Comparison of ENCODE assay signal across 16 mouse cellular contexts in genomic region chr11:53691979-53692378, GRCm38 (mm10). TPM values are rescaled to one million over a fixed set of nuclear protein-coding genes. Genes with fewer than 3 reads are reported as not detected.
DNase-seq lines count a peak whose midpoint lies in the region; ATAC-seq lines count a peak whose summit lies in the region.
"Had no signal": no experiment of that assay in that cellular context is flagged by ENCODE, and none has a peak within 500 bp of the region (broad histone marks: within the 10 kb centered on the region; RNA-seq: fewer than 3 reads in every experiment).

No protein-coding gene starts in this region.

- H3K36me3 ChIP-seq in hindbrain, embryonic 16.5 days (ENCODE audit: control insufficient read depth, insufficient read depth, low read length) = no peaks in the 10 kb centered on the region; the same call in 1 of the 2 replicates
- H3K36me3 ChIP-seq in midbrain, embryonic 11.5 days (ENCODE audit: control insufficient read depth, insufficient read depth, low read length) = no peaks in the 10 kb centered on the region

- no peaks in the 10 kb centered on the region for H3K4me1 ChIP-seq in hindbrain, embryonic 16.5 days (ENCODE audit: control insufficient read depth, insufficient read depth, low read depth, low read length)
- no peaks in the 10 kb centered on the region for H3K4me1 ChIP-seq in midbrain, embryonic 11.5 days (ENCODE audit: control insufficient read depth, insufficient read depth, low read length)
- H3K4me1 ChIP-seq: kidney, embryonic 15.5 days; limb, embryonic 13.5 days; megakaryocyte, embryonic 14.5 days had no signal

- H3K9ac ChIP-seq in hindbrain, embryonic 16.5 days (ENCODE audit: low read depth, low read length) = no peak overlapping the region
- no peak overlapping the region for H3K9ac ChIP-seq in midbrain, embryonic 11.5 days (ENCODE audit: low read length)
- H3K9ac ChIP-seq: kidney, embryonic 15.5 days; limb, embryonic 13.5 days had no signal

- 31% methylated on average over 10 of the region's 10 CpGs for WGBS in hindbrain, embryonic 16.5 days
- 55% methylated on average over 10 of the region's 10 CpGs for WGBS in midbrain, embryonic 11.5 days

- ATAC-seq in hindbrain, embryonic 16.5 days = no peak
- no peak for ATAC-seq in midbrain, embryonic 11.5 days (ENCODE audit: low FRiP score)
- ATAC-seq in megakaryocyte-erythroid progenitor cell, adult 5-6 weeks (replicated peaks; ENCODE audit: low FRiP score, low TSS enrichment, poor library complexity, severe bottlenecking) = no peak

- peak; percentile 44 for DNase-seq in embryo, embryonic 10 days (ENCODE audit: low spot score)
- DNase-seq in embryo, embryonic 9.5 days (ENCODE audit: extremely low spot score) = no peak
- DNase-seq in layer of hippocampus, postnatal 10 days (ENCODE audit: low spot score in 2 of 2) = peak; percentile 25 to 45
- DNase-seq in layer of hippocampus, adult 8-10 months (ENCODE audit: low spot score in 2 of 2) = no peak
- DNase-seq in midbrain, embryonic 11.5 days (ENCODE audit: low spot score, missing footprints) = peak; percentile 89
- DNase-seq in thymus, postnatal 25 days = no peak
- DNase-seq: cerebellum, adult 18-20 months; gastrocnemius, adult 2 months; thymus, postnatal 36 days had no signal

- no peaks in the 10 kb centered on the region for H3K9me3 ChIP-seq in hindbrain, embryonic 16.5 days (ENCODE audit: control insufficient read depth, low read length)
- no peaks in the 10 kb centered on the region for H3K9me3 ChIP-seq in midbrain, embryonic 11.5 days (ENCODE audit: control insufficient read depth, low read length)
- H3K9me3 ChIP-seq: G1E; kidney, embryonic 15.5 days; limb, embryonic 13.5 days; megakaryocyte, embryonic 14.5 days had no signal

- no peak overlapping the region for H3K27ac ChIP-seq in hindbrain, embryonic 16.5 days (ENCODE audit: low read depth, low read length)
- H3K27ac ChIP-seq in midbrain, embryonic 11.5 days (ENCODE audit: low read depth, low read length) = no peak overlapping the region
- H3K27ac ChIP-seq: gastrocnemius, adult 2 months; kidney, embryonic 15.5 days; limb, embryonic 13.5 days had no signal

- no peak overlapping the region for H3K4me3 ChIP-seq in hindbrain, embryonic 16.5 days (ENCODE audit: low read length)
- no peak overlapping the region for H3K4me3 ChIP-seq in midbrain, embryonic 11.5 days (ENCODE audit: low read depth, low read length)
- H3K4me3 ChIP-seq: gastrocnemius, adult 2 months; kidney, embryonic 15.5 days; limb, embryonic 13.5 days; megakaryocyte, embryonic 14.5 days had no signal

- H3K4me2 ChIP-seq in hindbrain, embryonic 16.5 days (ENCODE audit: low read length) = peak overlapping the region; percentile 29; the same call in 1 of the 2 replicates
- H3K4me2 ChIP-seq in midbrain, embryonic 11.5 days = no peak overlapping the region
- H3K4me2 ChIP-seq: kidney, embryonic 15.5 days; limb, embryonic 13.5 days had no signal

- H3K27me3 ChIP-seq in hindbrain, embryonic 16.5 days (replicated peaks; ENCODE audit: control insufficient read depth, insufficient read depth, low read length) = no peaks in the 10 kb centered on the region
- no peaks in the 10 kb centered on the region for H3K27me3 ChIP-seq in midbrain, embryonic 11.5 days (ENCODE audit: control insufficient read depth, insufficient read depth, low read length)
- H3K27me3 ChIP-seq: kidney, embryonic 15.5 days; limb, embryonic 13.5 days; megakaryocyte, embryonic 14.5 days had no signal

RNA-seq across cellular contexts. Expression of gene Rad50, which starts 15.1 kb away (rescaled TPM):
- total RNA-seq in layer of hippocampus, postnatal 10 days (2021) = 10 to 100 TPM in 1 of 2 experiments, 1 to 10 TPM in 1; 9.5 to 10.1 TPM
- total RNA-seq in layer of hippocampus, adult 8-10 months (2022) = 10 to 100 TPM; 11.3 to 15.9 (median 13.0) TPM
- polyA plus RNA-seq in hindbrain, embryonic 16.5 days (2015; fragmentation: Nextera tagmentation; extraction: Ambion mirVana) = 11.7 and 12.3 TPM in 2 replicates
- polyA plus RNA-seq in midbrain, embryonic 11.5 days (2014; fragmentation: Nextera tagmentation; extraction: Ambion mirVana) = 20.7 and 21.7 TPM in 2 replicates
- 53.6 and 58.6 TPM in 2 replicates for total RNA-seq in megakaryocyte-erythroid progenitor cell, adult 5-6 weeks (2014; fragmentation: Nextera tagmentation)
- 91.4 and 110 TPM in 2 replicates for total RNA-seq in megakaryocyte-erythroid progenitor cell, adult 5-6 weeks (2017)

RNA-seq across cellular contexts. Expression of gene Il5, which starts 28.6 kb away (rescaled TPM):
- total RNA-seq in layer of hippocampus, postnatal 10 days (2021) = not detected
- not detected for total RNA-seq in layer of hippocampus, adult 8-10 months (2022)
- not detected in 2 replicates for polyA plus RNA-seq in hindbrain, embryonic 16.5 days (2015; fragmentation: Nextera tagmentation; extraction: Ambion mirVana)
- not detected in 2 replicates for polyA plus RNA-seq in midbrain, embryonic 11.5 days (2014; fragmentation: Nextera tagmentation; extraction: Ambion mirVana)
- total RNA-seq in megakaryocyte-erythroid progenitor cell, adult 5-6 weeks (2014; fragmentation: Nextera tagmentation) = not detected in 2 replicates
- not detected in 2 replicates for total RNA-seq in megakaryocyte-erythroid progenitor cell, adult 5-6 weeks (2017)
- total RNA-seq: gastrocnemius, adult 2 months had no signal
- polyA plus RNA-seq: G1E; heart, embryonic 14.5 days; kidney, embryonic 15.5 days; limb, embryonic 13.5 days had no signal

RNA-seq across cellular contexts. Expression of gene Il13, which starts 57.5 kb away (rescaled TPM):
- not detected for total RNA-seq in layer of hippocampus, postnatal 10 days (2021)
- total RNA-seq in layer of hippocampus, adult 8-10 months (2022) = not detected
- not detected in 2 replicates for polyA plus RNA-seq in hindbrain, embryonic 16.5 days (2015; fragmentation: Nextera tagmentation; extraction: Ambion mirVana)
- polyA plus RNA-seq in midbrain, embryonic 11.5 days (2014; fragmentation: Nextera tagmentation; extraction: Ambion mirVana) = not detected in 2 replicates
- total RNA-seq in megakaryocyte-erythroid progenitor cell, adult 5-6 weeks (2014; fragmentation: Nextera tagmentation) = not detected in 2 replicates
- not detected in 2 replicates for total RNA-seq in megakaryocyte-erythroid progenitor cell, adult 5-6 weeks (2017)
- total RNA-seq: gastrocnemius, adult 2 months had no signal
- polyA plus RNA-seq: G1E; heart, embryonic 14.5 days; kidney, embryonic 15.5 days had no signal

Comparison
In these comparisons a context has a peak if more than half of its experiments do, and no peak if none do; other contexts are left out.
1. DNase-seq: peak in embryo, embryonic 10 days (single experiment), layer of hippocampus, postnatal 10 days (2 of 2) and midbrain, embryonic 11.5 days (single experiment); none in embryo, embryonic 9.5 days (single experiment), layer of hippocampus, adult 8-10 months (0 of 2) and thymus, postnatal 25 days (single experiment).